Mouse (Mus musculus): Measurements from ENCODE around the gene Ldhc.
"Not testable (repeated sequence)": the region's sequence is repeated elsewhere in the genome, so short reads cannot be mapped to it uniquely, and the experiment has no call there.

Gene Ldhc

DNA sequence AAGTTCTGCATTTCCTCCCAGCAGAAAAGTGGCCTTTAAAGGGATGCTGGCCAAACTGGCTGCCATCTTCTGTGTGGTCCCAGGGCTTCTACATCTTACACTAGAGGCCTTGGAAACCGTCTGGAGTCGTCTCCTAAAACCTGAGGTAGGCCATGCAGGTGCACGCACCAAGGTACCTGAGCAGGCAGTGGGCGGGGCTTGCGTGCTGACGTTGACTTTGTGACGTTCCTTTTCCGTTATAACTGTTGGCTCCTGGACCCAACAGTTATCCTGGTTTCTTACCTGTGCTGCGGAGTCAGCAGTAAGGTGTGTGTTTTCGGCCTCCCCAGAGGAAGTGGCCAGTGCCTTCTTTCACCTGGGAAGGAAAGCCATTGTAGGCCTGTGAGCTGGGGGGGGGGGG is at the start of gene Ldhc:
Gene Ldhc, plus strand, starts transcription at position 208 of the 400 bp plus-strand sequence.
- in situ Hi-C loops (cut with MboI, MseI): no loop called here

DNA sequence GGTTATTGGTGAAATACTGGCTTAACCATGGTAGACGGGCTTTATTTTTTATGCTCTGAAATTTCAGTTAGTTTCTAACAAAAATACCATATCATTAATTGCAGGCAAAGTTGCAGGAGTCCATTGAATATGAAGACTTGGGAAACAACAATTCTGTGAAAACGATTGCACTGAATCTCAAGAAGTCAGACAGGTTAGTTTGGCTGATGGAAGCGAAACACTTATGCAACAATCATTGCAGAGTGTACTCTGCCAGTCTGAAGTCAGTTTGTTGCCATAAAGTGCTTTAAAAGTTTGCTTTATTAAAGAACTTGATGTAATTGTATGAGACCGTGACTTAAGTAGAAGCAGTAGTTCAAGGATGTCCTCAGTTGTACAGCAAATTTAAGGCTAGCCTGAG is 47.0 kb upstream of the Ldhc start:
- in situ Hi-C loops (cut with MboI, MseI): no loop called here

DNA sequence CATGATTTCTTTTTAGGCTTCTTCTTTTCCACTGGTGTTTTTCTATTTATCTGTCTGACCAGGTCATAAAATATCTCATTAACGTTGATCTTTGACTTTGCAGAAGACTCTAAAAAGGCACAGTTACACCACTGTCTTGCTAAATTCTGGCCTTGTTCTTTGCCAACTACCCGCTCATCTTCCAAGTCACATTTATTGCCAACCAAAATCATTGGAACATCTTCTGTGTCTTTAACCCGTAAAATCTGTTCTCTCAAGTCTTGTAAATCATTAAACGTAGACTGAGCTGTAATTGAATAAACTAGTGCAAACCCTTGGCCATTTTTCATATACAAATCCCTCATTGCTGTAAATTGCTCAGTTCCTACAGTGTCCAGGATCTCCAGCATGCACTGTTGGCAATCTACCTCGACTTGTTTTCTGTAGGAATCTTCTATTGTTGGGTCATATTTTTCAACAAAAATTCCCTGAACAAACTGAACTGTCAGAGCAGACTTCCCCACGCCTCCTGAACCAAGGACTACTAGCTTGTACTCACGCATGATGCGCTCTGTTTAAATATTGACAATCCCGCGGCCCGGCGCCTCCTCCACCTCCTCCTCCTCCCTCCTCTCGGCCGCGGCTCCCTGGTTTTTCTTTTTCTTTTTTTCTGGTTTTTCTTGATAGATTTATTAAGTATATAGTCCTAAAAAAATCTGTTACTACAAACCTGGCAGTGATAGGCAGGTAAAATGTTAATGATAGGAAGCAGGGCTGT is 39.9 kb upstream of the Ldhc start:
- in situ Hi-C loops (cut with MboI, MseI): not testable (repeated sequence)

DNA sequence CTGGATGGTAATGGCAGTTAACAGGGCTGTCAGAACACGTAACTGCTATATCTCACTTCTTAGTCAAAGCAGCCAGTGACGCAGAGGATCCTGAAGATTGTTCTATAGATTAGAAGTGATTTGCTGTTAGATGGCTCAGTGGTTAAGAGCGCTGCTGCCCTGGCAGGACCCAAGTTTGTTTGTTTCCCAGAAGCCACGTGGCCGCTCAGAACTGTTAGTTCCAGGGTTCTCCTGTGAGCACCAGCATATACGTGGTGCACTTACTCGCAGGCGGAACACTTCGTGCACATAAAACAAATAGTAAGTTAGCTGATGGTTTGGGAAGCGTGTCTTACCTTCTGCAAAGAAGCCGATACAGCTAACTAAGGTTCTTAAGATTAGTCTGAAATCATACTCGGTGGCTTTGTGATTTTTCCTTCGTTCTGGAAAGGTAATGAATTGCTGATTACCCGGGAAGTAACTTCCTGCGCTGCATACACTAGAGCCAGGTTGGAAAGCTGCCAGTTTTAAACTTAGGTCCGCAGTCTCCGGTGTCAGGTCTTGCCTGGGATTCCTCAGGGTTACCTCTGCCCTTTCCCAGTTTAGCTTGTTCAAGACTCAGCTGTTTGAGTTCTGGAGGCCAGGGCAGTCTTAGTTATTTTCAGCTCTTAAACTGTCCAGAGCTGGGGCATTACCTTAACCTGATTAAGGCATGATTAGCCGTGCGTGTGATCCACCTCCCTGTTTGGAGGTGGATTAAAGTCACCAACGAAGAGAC is 33.8 kb upstream of the Ldhc start:
- in situ Hi-C loops (cut with MboI, MseI): loop anchor here (25.0 kb wide), 1 partner anchor 1815 kb away; the partner anchor contains the start of genes Rras (in 2 of the 2) and Scaf1 (in 2 of the 2)

DNA sequence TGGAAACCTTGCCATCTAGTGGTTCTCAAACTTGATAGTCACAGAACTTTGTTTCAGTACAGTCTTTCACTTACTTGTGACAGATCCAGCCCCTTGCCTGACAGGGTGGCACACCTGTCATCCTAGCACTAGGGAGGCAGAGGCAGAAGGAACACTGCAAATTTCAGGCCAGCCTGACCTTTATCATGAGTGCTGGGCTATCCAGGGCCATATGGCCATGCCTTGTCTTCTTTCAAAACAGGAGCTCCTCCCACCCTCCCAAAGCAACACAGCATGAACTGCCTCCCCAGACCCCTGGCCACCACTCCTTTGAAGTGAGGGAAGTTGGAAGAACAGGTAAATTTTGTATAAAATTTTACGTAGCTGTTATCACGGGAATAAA is 33.2 kb upstream of the Ldhc start:
- in situ Hi-C loops (cut with MboI, MseI): loop anchor here (25.0 kb wide), 1 partner anchor 1815 kb away; the partner anchor contains the start of genes Rras (in 2 of the 2) and Scaf1 (in 2 of the 2)

DNA sequence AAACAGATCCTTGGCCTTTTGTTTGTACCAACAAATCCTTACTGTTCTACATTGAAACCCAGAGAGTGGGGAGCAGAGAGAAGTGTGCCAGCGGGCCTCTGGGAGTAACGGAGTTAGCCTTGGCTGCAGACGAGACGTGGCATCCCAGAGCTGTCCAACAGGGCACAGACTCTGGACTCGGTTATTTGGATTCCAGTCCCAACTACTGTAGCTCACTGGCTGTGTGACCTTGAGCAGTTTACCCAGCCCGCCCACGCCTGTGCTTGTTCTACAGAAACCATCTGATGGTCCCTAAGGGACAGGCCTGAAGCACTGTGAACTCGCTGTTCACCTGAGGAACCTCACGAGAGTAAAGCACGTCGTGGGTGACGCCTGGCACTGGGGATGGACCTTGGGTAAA is 31.1 kb upstream of the Ldhc start:
- in situ Hi-C loops (cut with MboI, MseI): loop anchor here (25.0 kb wide), 1 partner anchor 1818 kb away; the partner anchor contains the start of genes Rras (in 2 of the 2) and Scaf1 (in 2 of the 2)

DNA sequence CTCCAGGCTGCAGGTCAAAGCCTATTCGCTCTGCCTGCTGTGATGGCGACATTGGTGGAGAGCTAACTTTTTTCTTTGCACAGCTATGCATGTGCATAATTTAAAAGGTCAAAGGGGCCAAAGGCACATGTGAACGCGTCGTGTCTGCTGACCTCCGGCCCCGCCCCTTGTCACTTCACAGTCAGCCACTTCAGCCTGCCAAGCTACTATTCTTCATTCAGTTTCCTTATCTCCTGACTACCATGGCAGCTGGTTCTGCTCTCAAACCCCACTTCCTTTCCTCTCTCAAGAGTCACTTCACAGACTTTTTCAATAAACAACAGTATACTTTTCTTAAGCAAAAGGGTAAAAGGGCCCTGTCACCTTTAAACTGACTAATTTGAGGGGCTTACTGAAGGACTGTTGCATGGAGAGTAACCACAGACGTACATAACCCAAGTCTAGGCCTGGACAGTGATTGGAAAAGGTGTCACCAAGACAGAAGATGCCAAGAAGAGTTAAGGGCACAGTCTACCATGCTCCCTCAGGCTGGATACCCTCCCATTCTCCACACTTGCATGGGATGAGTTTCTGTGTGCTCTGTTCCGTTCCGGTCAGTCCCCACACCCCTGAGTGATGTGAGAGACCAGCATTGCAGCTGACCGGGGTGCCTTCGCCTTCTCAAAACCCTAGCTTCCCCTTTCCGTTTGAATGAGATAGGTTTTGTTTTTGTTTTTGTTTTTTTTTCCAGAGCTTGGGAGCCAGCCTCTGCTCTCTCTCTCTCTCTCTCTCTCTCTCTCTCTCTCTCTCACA is 30.0 kb upstream of the Ldhc start:
- in situ Hi-C loops (cut with MboI, MseI): loop anchor here (25.0 kb wide), 1 partner anchor 1819 kb away; the partner anchor contains the start of genes Rras (in 2 of the 2) and Scaf1 (in 2 of the 2)

DNA sequence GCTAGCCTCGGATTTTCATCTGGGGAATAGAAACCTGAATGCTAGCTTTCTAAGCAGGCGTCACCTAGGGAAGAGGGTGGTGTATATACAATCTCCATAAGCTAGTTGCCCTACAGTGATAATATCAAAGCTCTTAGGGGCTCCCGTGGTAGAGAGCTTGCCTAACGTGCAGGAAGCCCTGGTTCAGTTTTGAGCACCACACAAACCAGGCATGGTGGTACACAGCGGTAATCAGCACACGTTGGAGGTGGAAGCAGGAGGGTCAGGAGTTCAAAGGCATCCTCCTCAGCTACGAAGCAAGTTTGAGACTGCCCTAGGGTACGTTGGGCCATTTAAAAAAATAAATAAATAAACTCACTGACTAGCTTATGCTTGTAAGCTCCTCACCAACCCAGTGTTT is 29.3 kb upstream of the Ldhc start:
- in situ Hi-C loops (cut with MboI, MseI): loop anchor here (25.0 kb wide), 1 partner anchor 1819 kb away; the partner anchor contains the start of genes Rras (in 2 of the 2) and Scaf1 (in 2 of the 2)

DNA sequence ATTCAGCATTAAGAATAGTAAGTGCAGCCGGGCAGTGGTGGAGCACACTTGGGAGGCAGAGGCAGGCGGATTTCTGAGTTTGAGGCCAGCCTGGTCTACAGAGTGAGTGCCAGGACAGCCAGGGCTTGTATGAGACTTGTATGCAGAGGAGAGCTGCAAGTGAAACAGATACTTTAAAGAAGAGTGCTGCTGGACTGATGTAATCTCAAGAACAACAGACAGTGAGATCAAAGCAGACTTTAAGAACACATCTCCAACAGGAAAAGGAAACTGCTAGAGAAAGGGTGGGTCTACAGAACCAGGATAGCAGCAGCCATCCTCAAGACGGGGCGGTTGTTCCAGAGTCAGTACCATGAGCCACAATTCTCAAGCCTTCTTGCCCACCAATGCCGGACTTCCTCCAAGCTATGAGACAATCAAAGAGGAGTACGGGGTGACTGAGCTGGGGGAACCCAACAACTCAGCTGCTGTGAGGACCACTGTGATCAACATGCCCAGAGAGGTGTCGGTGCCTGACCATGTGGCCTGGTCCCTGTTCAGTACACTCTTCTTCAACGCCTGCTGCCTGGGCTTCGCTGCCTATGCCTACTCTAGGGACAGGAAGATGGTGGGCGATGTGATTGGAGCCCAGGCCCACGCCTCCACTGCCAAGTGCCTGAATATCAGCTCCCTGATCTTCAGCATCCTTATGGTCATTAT is 28.7 kb upstream of the Ldhc start:
- in situ Hi-C loops (cut with MboI, MseI): loop anchor here (25.0 kb wide), 1 partner anchor 1820 kb away; the partner anchor contains the start of genes Rras (in 2 of the 2) and Scaf1 (in 2 of the 2)

DNA sequence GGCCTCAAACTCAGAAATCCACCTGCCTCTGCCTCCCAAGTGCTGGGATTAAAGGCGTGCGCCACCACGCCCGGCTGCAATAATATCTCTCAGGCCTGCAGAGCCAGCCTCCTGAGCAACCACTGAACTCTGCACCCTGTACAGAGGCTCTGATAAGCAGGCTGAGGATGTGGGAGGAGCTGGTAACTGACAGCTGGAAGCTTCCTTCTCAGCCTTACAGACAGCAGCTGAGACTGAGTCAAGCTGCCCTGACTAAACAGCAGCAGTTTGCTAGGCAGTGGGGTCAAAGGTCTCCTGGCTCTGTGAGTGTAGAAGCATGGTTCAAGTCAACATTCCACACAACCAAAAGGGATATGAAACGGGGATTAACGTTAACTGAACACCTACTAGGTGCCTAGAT is 27.7 kb upstream of the Ldhc start:
- in situ Hi-C loops (cut with MboI, MseI): loop anchor here (25.0 kb wide), 1 partner anchor 1821 kb away; the partner anchor contains the start of genes Rras (in 2 of the 2) and Scaf1 (in 2 of the 2)

DNA sequence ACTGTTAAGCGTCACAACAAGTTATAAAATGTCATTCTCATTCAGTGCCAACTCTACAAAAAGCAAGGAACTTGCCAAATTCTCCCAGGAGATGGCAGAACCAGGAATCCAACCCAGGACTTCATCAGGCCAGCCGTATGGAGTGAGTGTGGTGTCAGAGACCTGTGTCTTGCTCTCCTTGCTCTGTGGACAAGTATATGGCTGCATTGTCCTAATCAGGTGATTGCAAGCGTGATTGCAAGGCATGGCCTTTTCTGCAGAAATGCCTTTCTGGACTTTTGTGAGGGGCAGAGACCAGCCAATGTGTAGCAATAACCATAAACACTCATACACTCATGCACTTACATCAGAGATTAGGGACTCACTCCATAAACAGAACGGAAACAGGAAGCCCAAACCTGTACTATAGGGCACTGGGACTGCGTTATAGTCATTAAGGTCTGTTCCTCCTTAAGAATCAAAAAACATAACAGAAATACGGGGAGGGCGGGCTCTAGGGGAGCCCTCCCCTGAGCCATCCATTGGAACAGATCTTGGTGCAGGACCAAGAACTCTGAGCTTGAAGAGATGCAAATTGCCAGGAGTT is 27.2 kb upstream of the Ldhc start:
- in situ Hi-C loops (cut with MboI, MseI): loop anchor here (25.0 kb wide), 1 partner anchor 1821 kb away; the partner anchor contains the start of genes Rras (in 2 of the 2) and Scaf1 (in 2 of the 2)

DNA sequence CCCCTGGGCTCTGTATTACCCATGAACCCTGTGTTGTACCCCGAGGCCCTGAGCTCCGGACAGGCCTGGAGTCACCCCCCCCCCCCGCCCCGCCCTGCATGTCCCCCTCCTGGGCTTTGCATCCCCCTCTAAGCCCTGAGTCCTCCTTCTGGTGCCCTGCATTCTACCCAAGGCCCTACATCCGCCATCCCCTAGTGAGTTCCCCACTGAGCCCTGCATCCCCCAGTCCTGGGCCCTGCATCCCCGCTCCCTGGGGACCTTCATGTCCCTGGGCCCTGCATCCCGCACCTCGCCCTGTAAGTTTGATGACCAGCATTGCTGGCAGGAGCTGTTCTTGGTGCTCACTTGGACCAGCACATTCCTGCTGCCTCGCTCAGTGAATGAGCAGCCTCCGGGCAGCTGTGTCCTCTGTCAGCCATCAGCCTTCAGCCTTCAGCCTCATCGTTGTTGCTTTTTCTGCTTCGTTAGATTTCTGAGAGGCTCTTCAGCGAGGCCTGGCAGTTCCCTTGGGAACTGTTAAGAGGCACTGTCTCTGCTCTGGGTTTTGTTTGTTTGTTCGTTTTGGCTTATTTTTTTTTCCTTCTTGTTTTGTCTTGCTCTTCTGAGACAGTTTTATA is 25.9 kb upstream of the Ldhc start:
- in situ Hi-C loops (cut with MboI, MseI): loop anchor here (25.0 kb wide), 1 partner anchor 1823 kb away; the partner anchor contains the start of genes Rras (in 2 of the 2) and Scaf1 (in 2 of the 2)

DNA sequence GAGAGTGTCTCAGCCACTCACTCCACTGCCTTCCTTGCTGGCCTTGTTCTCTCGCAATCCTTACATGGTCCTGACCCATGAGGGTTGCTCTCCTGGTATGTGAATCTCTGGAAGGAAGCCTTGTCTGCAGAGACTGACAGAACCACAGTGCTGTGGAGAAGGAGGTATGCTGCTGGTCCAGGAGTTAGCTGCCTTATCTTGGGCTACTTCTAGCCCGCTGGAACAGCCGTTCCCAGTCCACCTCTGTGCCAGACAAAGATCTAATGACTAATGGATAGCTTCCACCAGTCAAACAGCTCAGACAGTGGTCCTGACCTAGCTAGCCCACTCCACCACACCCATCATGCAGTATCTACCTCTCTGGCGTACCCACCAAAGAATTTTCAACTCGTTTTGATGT is 24.6 kb upstream of the Ldhc start:
- in situ Hi-C loops (cut with MboI, MseI): loop anchor here (25.0 kb wide), 1 partner anchor 1824 kb away; the partner anchor contains the start of genes Rras (in 2 of the 2) and Scaf1 (in 2 of the 2)

DNA sequence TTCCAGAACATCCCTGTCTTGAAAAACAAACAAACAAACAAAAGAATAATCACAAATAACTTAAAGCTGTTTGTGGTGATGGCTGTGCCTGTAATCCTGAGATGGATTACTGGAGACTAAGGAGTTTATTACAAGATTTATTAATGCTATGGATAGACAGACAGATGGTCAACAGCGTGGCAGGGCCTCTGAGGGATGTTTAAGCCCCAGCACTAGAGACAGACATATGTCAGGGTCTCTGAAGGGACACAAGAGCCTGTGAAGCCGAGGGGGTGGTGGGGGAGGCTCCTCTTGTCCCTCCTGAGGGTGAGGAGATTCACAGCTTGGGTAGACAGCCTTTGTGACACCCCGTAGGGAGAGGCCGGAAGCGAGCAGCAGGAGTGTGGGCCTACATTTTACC is 23.9 kb upstream of the Ldhc start:
- in situ Hi-C loops (cut with MboI, MseI): loop anchor here (25.0 kb wide), 1 partner anchor 1825 kb away; the partner anchor contains the start of genes Rras (in 2 of the 2) and Scaf1 (in 2 of the 2)

DNA sequence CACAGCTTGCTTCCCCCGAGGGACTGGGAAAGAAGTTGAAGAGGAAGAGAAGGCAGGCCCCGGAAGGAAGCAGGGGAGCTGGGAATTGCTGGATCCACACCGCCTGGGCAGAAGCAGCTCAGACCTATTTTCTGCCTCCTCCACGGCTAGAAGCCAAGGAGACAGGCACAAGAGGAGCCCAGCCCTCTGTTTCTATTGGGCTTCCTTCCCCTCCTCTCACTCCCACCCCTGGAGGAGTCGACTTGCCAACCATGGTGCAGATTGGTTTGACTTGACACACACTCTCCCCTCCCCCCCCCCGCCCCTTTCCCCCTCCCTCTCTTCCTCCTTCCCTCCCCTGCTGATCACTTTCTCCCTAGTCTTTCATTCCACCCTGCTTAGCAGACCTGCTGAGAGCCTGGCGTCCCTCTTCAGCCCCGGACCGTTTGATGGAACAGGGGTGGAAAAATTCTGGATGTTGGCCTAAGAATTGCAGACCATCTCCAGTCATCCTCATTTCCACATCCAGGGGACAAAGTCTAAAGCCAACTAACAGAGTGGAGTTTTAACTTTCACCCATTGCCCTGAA is 22.8 kb upstream of the Ldhc start:
- in situ Hi-C loops (cut with MboI, MseI): loop anchor here (25.0 kb wide), 1 partner anchor 1826 kb away; the partner anchor contains the start of genes Rras (in 2 of the 2) and Scaf1 (in 2 of the 2)

DNA sequence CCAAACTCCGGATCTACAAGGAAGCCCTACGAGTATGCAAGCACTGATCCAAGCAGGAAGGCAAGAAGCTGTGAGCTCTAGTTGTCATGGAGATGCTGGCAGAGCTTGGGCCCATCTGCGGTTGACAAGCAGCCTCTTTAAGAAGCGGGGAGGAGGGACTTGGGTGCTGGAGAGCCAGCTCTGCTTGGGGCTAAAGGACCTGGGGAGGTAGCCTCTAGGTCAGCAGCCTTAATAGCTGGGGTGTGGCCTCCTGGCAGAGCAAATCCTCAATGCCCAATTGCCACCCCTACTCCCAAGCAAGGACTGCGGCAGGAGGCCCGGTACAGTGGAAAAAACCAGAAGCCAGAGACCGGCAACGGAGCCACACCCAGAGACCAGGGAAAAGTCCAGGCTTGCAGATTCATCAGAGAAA is 22.1 kb upstream of the Ldhc start:
- in situ Hi-C loops (cut with MboI, MseI): loop anchor here (25.0 kb wide), 1 partner anchor 1827 kb away; the partner anchor contains the start of genes Rras (in 2 of the 2) and Scaf1 (in 2 of the 2)

DNA sequence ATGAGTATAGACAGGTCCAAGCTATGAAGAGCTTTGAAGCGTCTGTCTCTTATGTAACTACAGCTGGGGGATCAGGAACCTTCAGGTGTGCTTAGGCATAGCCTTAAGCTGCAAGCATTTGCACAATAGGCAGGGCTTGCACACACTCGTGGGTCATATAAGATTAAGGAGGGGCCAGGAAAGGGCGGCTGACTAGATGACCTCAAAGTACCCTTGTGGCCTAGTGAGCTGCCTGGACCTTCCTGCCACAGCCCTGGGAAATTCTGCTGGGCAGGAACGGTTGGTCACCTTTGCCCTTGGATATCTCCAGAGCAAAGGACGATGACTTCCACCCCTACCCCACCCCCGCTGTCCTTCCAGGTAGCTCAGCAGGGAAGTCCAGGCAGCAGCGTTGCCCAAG is 21.6 kb upstream of the Ldhc start:
- in situ Hi-C loops (cut with MboI, MseI): loop anchor here (25.0 kb wide), 1 partner anchor 1827 kb away; the partner anchor contains the start of genes Rras (in 2 of the 2) and Scaf1 (in 2 of the 2)

DNA sequence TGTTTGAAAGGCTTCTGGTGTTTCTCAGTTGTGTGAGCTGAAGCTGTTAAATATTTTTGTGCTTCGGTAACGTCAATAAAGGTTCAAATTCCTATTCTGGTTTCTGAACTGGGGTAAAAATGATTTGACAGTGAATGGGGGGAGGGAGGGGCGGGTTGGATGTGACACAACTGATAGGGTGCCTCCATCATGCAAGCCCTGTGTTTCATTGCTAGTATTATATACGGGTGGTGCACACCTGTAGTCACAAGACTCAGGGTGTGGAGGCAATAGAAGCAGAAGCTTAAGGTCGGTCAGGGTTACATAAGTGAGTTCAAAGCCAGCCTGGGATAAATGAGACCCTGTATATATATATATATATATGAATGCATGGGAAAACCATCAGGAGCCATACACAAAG is 21.1 kb upstream of the Ldhc start:
- in situ Hi-C loops (cut with MboI, MseI): loop anchor here (25.0 kb wide), 1 partner anchor 1828 kb away; the partner anchor contains the start of genes Rras (in 2 of the 2) and Scaf1 (in 2 of the 2)
